ENCODE assay signal across 7 mouse cellular contexts in the genomic region with DNA sequence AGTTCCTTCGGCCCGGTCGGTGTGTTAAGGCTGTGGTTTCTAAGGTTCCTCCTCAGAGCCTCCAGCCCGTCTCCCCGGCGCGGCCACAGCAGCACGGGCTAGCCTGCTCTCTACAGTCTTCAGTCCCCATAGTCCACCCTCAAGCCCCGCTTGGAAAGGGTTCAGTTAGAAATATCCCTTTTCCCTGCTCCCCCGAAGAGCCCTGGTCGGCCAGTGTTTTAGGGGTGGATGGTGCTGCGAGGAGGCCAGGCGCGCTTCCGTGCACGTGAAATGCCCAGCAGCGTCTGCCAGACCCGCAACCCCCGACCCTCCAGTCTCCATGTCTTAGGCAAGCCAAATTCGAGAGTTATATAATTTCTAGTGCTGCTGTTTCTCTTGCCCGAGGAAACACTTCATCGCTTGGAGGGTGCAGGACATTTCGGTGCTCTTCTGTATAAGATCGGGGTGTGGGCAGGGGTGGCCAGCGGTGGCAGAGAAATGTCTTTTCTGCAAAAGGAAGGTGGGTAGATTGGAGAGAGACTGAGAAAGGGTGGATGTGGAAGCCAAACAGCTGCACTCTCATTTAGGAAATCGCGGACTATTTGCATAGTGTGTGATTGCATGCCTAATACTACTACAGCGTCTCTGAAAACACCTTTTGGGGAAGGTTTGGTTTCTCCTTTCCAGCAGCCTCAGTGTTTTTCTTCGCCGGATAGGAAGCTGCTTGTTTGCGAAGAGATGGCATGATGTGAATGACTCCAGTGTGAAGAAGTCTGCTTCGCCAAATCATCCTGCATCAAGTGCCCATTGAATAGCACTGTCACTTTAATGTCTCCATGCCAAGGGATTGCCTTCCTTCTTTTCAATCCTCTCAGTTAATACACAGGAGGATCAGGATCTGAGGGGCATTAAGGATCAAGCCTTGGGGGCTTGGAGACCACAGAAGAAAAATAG. TPM values are rescaled to one million over a fixed set of nuclear protein-coding genes. Genes with fewer than 3 reads are reported as not detected.
A peak's percentile ranks its signal among the peaks of the same experiment; 100 is the strongest.
DNase-seq lines count a peak whose midpoint lies in the region; ATAC-seq and TF ChIP-seq lines count a peak whose summit lies in the region.

A gene (plus strand): TSS at position 360 of the 933 bp plus-strand sequence.

- H3K4me1 ChIP-seq in bone marrow macrophage, adult 2 months (ENCODE audit: control insufficient read depth, insufficient read depth, low read length), result peaks cover 13% of the 10 kb centered on the region

- TF ChIP-seq CTCF in bone marrow macrophage, adult 2 months (IDR thresholded peaks at IDR 0.05; ENCODE audit: low read depth, low read length), result no peak

- TF ChIP-seq POLR2A in bone marrow macrophage, adult 2 months (IDR thresholded peaks at IDR 0.05; ENCODE audit: borderline replicate concordance, low read depth, low read length), result no peak

- peak; percentile 7; the same call in 1 of the 2 replicates for ATAC-seq in megakaryocyte progenitor cell, adult 5-6 weeks (replicated peaks; ENCODE audit: poor library complexity)
- no peak for ATAC-seq in monocyte, adult 5-6 weeks (replicated peaks; ENCODE audit: insufficient number of reproducible peaks, low FRiP score, low TSS enrichment, poor library complexity, severe bottlenecking)

- DNase-seq in right cerebral cortex, adult 18-20 months, result peak; percentile 47
- no peak for DNase-seq in right cerebral cortex, postnatal 25 days
- peak; percentile 29 to 47 for DNase-seq in frontal cortex, adult 2 months (ENCODE audit: extremely low spot score in 1 of 2, low spot score in 1 of 2)
- DNase-seq in layer of hippocampus, postnatal 36 days, result peak in 1 of 2 experiments; percentile 56

- H3K27ac ChIP-seq in bone marrow macrophage, adult 2 months (ENCODE audit: insufficient read depth, low read depth, low read length), result peak within 1 kb of the TSS; percentile 79

- H3K4me3 ChIP-seq in bone marrow macrophage, adult 2 months (ENCODE audit: insufficient read depth, low read length), result peak within 1 kb of the TSS; percentile 89

RNA-seq across cellular contexts. Expression of the gene that starts here (rescaled TPM):
- not detected in 2 replicates for polyA plus RNA-seq in bone marrow macrophage, adult 2 months (2012; ENCODE audit: insufficient read depth, insufficient read length, missing spikeins)
- 139 and 141 TPM in 2 replicates for polyA plus RNA-seq in frontal cortex, adult 2 months (2012; rRNA removed)
- 100 to 1,000 TPM; 266 to 283 TPM for total RNA-seq in layer of hippocampus, postnatal 36 days (2021)
- total RNA-seq in megakaryocyte progenitor cell, adult 5-6 weeks (2015), result 0.54 and 1.1 TPM in 2 replicates
- total RNA-seq in megakaryocyte progenitor cell, adult 5-6 weeks (2017), result 0.25 and 2.1 TPM in 2 replicates
- total RNA-seq in monocyte, adult 5-6 weeks (2017), result 0.96 to 2.9 TPM (median 1.7 TPM) in 3 replicates

Comparison
In these comparisons a context has a peak if more than half of its experiments do, and no peak if none do; other contexts are left out.
1. RNA of the gene that starts here (total RNA-seq): 266 to 283 TPM in layer of hippocampus, postnatal 36 days; 0.96 to 2.9 TPM in monocyte, adult 5-6 weeks and 0.25 to 2.1 TPM in megakaryocyte progenitor cell, adult 5-6 weeks; every median in the first group is over 10 times any median in the second.
2. RNA of the gene that starts here (polyA plus RNA-seq): 139 to 141 TPM in frontal cortex, adult 2 months; not detected in bone marrow macrophage, adult 2 months; every median in the first group is over 10 times any median in the second.